Mouse (Mus musculus) adrenal gland, adult (tissue): ENCODE measurements around the gene Rtn4ip1.
"Not testable (repeated sequence)": the region's sequence is repeated elsewhere in the genome, so short reads cannot be mapped to it uniquely, and the experiment has no call there.

Source experiments
- DNase-seq, 2 experiments: peaks; one replicate each; pipeline ENCODE4 v3.0.0; 2022 to 2023; ENCODE audit warnings: low spot score in 1 of 2; ENCODE audit not compliant: inconsistent age in 2 of 2

Gene Rtn4ip1

DNA sequence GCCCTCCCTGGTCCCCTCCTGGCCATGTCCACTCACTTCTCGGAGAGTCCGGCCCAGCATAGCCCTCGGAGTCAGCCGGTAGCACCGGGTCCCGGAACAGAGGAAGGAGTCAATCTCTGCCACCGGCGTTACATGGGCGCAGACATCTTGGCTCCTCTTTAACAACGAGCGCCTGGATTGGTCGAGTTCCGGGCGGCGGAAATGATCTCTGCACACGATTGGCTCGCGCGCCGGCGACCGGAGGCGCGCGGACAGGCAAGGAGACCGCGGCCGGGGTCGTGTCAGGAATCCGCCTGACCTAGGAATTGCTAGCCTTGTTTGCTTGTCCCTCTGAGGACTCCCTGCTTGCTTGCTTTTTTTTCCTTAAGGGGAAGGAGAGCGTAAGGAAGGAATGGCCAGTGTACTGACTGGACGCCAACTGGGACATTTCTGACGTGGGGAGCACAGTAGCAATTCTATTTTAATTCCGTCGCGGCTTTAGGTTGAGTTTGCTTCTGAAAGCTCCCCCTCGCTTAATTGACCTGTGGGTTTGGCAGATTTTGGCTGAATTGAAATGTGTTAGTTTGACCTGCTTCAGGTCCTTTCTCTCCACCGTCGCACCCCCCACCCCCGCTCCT is at the start of gene Rtn4ip1, which contains the start of gene Qrsl1:
Rtn4ip1 (plus strand) TSS at position 230 of the 617 bp plus-strand sequence.
Qrsl1 (minus strand) TSS at position 168 of the 617 bp plus-strand sequence.
- DNase-seq: peak; percentile 92 to 98

DNA sequence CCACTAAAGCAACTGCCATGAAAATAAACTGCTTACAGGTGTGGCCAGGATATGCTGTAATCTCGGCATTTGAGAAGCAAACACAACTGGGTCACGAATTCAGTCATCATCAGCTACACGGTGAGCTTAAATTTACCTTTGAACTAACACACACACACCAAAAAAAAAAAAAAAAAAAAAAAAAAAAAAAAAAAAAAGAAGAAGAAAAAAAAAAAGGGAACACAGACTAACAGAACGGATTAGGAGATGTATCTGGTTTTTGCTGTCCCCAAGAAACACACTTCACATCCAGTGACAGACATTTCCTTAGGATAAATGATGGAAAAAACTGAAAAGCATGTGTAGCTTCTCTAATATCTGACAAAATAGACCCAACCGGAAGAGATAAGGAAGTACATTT is 49.7 kb upstream of the Rtn4ip1 start:
- DNase-seq: no peak

DNA sequence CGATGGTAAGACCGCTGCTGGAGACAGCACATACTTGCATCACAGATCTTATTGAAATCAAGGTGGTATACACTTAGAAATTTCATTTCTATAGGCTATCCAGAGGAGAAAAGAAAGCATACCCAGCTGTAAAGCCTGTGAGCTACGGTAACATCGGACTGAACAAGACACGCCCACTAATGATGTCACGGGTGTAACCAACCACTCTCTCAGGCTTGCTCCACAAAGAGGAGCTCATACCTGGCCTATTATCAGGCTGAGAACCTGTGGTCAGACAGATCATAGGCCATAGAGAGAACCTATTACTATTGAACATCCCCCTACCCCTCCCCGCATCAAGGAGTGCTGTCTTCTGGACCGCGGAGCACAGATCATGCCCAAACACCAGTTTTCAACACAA is 45.7 kb upstream of the Rtn4ip1 start:
- DNase-seq: no peak

DNA sequence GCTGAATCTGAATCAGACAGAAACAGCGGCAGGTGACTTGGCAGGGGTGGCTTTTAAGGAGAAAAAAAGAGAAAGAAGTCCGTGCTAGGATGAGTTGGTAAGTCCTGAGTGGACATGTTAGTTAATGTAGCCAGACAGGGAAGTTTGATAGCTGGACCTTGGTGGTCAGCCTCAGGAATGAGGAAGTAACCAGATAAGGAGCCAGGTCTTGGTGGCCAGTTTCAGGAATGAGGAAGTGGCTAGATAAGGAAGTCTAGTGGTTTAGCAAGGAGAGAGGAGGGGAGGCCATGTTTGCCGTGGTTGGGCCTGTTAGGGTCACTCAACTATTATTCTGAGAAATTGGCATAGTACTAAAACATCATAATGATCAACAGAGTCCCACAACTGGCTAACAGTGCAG is 45.3 kb upstream of the Rtn4ip1 start:
- no peak for DNase-seq

DNA sequence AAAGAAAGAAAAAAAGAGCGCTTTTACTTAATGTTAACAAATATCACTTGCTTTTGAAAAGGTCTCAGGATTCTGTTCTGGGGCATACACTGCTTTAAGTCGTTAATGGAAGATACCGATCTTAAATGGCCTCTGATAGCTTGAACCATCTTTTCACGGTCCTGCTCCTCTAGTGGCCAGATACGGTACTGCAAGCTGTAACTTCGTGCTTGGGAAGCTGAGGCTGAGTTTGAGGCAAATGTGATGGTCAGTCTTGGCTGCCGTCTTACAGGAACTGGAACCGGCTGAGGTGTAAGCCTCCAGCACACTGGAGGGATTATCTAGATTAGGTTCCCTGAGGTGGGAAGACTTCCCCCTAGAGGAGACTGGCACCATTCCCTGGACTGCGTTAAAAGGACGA is 30.9 kb upstream of the Rtn4ip1 start:
- peak; percentile 8 to 44 for DNase-seq

DNA sequence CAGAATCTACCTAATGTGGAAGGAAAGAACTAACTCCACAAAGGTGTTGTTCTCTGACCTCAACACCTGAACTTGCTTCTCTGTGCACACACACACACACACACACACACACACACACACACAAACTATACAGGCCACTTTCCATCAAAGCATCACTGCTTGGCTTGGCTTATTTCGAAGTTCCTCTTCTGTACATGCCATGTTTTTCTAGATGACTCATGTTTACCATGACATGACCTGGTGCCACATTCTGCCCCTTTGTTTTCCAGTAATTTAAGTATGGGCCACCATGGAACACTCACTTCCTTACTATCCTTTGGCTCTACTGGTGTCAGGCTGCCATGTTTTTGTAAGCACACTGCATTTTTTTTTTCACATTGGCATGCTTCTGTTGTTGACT is 30.1 kb upstream of the Rtn4ip1 start:
- no peak for DNase-seq

DNA sequence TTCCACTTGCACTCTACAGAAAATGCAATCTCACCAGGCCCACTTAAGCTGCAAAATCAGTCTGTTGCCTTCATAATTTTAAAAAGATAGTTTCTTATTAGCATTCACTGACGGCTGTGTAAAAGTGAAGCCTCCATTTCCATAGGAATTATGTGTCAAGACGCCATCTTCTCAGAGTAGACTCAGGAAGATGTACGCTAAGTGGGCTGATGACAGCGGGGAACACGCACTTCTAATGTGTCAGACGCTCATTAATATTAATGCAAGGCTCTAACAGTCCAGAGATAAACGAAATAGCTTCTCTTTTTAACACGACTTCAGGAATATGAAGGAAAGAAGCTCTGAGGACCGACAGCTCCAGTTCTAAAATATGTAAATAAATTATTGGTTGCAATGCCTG is 13.9 kb upstream of the Rtn4ip1 start:
- DNase-seq: no peak

DNA sequence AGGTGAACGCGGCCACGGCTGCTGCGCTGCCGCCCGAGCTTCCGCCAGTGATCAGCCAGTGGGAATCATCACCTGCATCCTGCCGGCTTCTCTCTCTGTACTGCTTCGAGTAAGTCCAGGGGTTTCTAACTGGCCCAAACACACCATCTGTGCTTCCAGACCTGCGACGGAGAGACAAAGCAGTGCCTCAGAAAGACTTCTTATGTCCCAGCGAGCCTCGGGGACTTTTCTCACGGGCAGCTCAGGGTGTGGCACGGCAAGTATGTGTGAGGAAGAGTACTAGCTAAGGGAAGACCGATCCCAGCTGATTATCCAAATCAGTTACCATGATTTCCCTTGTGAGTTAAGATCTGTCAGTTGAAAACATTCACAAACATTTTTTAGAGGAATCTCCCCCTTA is 12.6 kb upstream of the Rtn4ip1 start:
- DNase-seq: no peak

DNA sequence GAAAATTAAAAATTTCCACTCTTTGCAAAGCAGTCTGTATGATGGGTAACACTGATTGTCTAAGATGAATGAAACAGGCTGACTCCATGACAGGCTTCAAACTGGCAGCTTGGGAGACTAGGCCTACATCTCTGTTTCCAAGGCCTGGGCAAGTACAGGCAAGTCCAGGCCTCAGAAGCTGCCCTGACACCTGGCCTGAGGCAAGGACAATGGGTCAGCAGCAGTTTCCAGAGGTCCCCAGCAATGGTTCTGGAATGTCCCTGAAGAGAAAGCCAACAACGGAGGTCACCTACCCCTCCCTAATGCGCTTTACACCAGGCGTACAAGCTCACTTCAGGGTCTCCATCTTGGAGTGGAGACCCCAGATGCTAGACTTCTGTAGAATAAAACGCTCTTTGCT is 8.6 kb upstream of the Rtn4ip1 start:
- no peak for DNase-seq

DNA sequence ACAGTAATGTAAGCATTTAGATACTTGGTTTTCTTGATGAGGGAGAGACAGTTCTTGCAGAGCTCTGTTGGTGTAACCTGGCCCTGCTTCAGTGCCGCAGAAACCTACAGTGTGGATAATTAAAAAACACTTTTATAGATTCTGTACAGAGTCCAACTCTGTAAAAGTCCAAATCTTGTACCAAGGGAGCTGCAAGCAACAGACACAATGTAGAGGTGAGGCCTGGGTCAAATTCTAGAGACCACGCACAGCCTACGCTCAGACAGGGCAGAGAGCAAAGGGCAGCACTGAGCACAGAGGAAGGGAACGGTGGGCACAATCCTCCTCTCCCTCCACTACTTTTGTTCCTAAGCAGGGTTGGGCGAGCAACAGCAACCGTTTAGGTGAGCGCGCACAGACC is 5.5 kb upstream of the Rtn4ip1 start:
- DNase-seq: no peak

DNA sequence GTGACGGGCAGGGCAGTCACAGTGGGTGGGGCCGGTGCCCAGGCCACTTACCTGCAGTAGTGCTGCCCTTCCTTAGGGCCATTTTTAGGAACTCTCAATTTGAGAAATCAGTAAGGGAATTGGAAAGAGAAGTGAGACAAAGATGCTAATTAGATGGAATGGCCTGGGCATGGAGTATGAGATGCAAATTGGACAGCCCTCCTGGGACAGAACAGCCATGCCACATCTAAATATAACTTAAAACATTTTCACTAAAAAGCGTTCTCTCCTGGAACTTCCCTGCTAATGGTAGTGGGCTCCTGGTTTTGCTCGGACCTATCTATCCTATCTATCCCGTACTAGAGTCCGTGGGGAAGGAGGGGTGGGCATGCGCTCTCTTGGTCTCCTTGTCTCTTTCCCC is 3.3 kb upstream of the Rtn4ip1 start:
- DNase-seq: no peak

DNA sequence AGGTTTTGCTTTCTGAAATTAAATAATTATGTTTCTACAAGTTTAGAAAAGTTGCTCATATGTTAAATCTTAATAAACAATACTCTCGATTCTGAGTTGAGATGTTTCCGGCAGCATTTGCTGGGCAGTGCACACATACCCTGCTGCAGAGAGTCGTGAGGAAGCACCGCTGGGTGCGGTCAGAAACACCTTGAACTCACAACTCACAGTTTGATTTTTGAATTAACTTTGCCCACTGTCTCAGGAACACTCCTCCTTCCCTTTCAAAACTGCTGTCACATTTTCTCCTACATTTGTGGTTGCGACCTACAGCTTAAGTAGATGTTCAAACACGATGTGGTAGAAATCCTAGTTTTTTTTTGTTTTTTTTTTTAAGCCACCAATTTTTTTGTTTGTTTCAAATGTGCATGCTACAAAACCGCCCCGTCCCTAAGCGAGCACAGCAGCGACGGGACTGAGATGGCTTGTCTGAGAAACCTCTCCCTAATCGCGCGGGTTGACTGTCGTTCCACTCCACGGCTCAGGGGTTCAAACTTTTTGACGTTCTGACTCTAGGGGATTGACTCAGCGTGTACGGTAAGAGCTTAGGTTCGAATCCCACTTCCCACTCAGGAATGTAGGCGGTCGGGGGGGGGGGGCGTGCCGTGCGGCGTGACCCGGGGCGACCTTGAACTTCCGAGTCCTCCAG is 580 bp upstream of the Rtn4ip1 start:
- no peak for DNase-seq

DNA sequence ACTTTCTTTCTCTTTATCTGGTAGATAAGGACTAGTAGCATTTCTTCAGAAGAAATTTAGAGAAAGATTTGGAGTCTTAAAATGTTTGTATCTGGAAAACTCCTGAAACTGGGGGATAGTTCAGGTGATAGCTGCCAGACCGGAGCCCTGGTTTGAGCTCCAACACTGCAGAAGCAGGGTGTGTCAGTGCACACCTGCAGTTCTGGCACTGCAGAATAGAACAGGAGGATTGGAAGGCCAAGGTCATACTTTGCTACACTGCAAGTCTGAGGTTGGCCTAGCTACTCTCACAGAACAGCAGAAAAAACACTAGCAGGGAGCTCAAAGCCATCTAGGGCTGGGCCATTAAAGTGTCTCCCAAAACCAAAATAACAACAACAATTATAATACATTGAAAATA is 3.0 kb downstream of the Rtn4ip1 start:
- no peak for DNase-seq

DNA sequence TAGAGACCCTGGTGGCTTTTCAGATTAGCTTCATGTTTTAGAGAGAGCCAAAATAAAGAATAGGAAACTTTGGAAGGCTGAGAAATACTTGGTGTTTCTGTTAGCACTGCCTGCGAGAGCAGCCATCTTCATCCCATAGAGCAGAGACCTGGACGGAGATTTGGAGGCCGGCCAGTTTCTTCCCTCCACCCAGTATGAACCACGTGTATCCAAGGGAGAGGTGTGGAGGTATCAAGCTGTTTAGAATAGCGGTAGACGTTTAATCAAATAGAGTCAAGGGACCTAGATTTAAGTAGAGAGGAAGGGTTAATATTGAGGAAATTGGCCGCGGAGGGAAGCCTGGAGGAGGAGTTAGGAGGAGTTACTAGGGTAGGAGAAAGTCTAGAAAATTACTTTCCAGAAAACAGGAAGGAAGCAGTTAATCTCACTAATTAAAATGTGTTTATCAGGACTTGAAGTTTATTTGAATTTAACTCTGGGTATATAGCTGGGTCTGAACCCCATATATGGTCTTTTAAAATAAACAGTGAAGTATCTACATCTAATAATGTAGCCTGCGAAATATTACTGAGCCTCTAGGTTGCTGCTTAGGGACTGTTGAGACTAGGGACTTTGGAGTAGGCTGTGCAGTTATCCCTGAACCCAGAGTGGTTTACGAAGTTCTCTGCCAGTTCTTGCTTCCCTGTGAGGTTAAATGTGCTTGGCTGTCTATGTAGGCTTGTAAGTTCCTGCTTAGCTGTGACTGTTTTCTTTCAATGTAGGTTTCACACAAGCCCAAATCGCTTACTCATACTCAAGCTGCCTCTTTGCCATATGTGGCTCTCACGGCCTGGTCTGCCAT is 8.6 kb downstream of the Rtn4ip1 start:
- no peak for DNase-seq

DNA sequence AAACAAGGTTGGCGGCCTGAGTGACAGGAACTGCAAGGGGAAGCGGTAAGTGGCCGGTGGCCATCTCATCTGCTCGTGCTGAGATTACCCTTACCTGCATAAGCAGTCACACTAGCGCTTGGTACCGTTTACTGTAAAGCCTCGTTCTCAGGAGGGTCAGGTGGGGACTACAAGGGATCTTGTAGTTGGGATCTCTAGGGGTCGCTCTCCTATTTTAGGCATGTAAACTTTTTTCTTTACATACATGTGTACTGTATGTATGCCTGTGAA is 9.2 kb downstream of the Rtn4ip1 start:
- DNase-seq: no peak

DNA sequence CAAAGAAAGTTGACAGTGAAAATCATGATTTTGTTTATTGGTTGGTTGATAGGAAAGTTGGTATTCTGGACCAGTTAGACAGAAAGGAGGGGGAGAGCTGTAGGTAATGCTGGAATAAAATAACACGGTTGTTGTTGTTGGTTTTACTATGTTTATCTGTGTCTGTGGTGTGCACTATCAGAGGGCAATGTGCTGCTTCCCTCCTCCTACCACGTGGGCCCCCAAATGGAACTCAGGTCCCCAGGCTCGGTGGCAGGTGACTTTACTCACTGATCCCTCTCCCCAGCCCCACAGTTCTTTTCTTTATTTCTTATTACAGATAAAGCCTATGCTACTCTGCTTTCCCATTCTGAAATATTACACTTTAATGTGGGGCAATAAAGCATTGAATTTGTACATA is 10.6 kb downstream of the Rtn4ip1 start:
- DNase-seq: no peak

DNA sequence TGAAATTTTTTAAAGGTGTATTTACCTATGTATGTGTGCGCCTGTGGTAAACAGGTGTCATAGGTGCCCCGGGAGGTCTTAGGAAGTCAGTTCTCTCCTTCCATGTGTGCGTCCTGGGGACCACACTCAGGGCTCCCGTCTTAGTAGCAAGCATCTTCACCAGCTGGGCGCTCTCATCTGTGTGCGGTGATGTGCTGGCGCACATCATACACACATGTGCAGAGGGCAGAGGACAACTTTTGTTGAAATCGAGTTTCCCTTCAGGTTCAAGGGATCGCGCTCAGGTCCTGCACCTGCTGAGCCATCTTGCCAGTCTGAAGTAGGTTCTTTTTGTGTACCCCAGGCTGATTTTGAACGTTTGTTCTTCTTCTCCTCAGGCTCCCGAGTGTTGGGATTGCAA is 14.6 kb downstream of the Rtn4ip1 start:
- DNase-seq: no peak

DNA sequence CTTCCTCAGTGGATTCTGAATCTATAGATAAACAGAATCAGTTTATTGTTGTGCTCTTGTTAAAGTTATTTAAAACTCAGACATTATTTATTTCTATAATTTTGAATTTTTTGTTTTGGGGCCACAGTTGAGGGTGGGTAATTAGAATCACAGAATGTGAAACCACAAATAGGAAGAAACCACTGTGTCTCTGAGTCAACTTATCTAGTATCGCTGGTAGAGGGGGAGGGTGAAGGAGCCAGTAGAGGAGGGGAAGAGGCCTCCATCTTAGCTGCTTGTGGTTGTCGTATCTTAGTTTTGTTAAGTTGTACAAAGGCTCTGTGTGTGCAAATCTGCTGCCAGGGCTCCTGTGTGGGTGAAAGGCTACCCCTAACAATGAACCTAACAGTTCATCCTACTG is 15.1 kb downstream of the Rtn4ip1 start:
- DNase-seq: no peak

DNA sequence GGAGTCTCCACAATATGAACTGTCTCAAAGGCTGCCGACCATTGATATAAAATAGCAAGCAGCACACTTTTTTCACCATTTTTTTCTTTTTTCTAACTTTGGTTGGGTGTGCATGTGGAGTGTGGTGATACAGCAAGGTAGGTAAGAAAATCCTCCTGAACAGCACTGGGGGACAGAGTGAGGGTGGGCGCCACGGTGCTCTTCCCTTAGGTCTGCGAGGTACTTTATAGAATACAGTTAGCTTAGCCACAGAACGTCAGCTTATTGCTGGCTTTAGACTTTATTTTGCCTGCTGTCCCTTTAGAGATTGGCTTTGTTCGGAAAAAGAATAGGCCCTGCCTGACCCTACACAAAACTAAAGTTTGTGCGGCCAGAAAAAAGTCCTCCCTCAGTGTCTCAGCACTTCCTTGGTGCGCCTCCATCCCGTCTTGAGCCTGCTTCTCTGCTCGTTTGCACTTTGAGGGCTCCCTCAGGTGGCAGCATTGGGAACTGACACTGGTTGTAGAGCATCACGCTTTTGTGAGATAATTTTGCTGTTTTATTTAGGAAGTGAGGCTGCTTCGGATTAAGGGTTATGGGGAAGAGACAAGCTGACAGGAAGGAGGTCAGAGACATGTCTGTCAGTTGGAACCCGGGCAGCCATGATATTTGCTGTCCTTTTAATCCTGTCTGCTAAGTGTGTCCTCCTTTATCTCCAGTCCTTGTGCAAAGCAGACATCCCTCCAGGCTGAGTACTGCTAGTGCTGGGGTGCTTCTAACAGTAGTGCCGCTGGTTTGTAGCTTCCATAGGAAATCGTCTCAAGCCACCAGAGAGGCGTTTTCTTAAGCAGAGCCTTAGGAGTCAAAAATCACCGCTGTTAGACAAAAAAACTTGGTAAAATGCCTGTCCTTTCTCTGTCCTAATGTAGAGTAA is 17.3 kb downstream of the Rtn4ip1 start:
- peak; percentile 67 to 91 for DNase-seq

DNA sequence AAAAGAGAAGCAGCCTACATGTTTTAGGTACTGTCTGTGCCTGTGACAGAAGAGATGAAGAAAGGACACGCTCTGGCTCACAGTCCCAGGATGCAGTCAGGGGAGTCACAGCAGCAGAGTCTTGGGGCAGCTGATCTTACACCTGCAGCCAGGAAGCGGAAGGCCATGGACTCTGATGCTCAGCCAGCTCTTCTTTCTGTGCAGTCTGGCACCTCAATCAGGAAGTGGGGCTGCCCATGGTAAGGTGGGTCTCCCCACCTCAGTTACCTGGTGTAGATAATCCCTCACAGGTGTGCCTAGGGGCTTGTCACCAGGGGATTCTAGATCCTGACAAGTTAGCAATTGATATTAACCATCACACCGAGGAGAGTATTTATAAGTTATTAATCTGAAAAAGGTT is 21.5 kb downstream of the Rtn4ip1 start:
- DNase-seq: peak; percentile 21 to 48

DNA sequence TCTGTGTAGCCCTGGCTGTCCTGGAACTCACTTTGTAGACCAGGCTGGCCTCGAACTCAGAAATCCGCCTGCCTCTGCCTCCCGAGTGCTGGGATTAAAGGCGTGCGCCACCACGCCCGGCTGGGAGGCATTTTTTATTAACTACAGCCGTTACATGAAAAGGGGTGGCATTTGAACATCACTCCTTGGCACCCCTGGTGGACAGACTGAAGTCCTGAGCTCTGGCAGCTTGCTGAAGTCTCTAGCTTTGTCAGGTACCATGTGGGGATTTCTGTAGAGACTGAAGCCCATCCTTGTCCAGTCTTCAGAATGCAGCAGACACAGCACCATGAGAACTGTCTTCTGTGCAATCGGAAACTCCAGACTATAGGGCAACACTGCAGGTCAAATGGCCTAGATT is 24.2 kb downstream of the Rtn4ip1 start:
- DNase-seq: not testable (repeated sequence)
